Mouse (Mus musculus) forebrain, embryonic 15.5 days (tissue): ENCODE measurements around the gene Sys1. TPM values are rescaled to one million over a fixed set of nuclear protein-coding genes. Genes with fewer than 3 reads are reported as not detected.

Source experiments
- ATAC-seq: fragments of 200-750 bp; cut with Nextera tagmentation; replicated peaks from 2 replicates; pipeline ENCODE4 v1.8.0; 2017; ENCODE audit warnings: mild to moderate bottlenecking, moderate TSS enrichment, moderate library complexity
- H3K27ac ChIP-seq: fragments of 300-500 bp; sonication (generic); replicated peaks from 2 replicates; pipeline ENCODE4 v1.5.1; 2015; ENCODE audit warnings: mild to moderate bottlenecking, inconsistent platforms
- H3K27me3 ChIP-seq: fragments of 300-500 bp; sonication (generic); 2 replicates; pipeline ENCODE4 v1.6.1; 2015; ENCODE audit warnings: inconsistent platforms
- H3K36me3 ChIP-seq: fragments of 300-500 bp; sonication (generic); 2 replicates; pipeline ENCODE4 v1.6.1; 2015; ENCODE audit warnings: mild to moderate bottlenecking, inconsistent platforms
- H3K4me1 ChIP-seq: fragments of 300-500 bp; sonication (generic); 2 replicates; pipeline ENCODE4 v1.6.1; 2015; ENCODE audit warnings: inconsistent platforms
- H3K4me2 ChIP-seq: fragments of 300-500 bp; sonication (generic); replicated peaks from 2 replicates; pipeline ENCODE4 v1.6.1; 2015; ENCODE audit warnings: mild to moderate bottlenecking, inconsistent platforms
- H3K4me3 ChIP-seq: fragments of 300-500 bp; sonication (generic); 2 replicates; pipeline ENCODE4 v1.5.1; 2015; ENCODE audit warnings: mild to moderate bottlenecking, inconsistent platforms
- H3K9ac ChIP-seq: fragments of 300-500 bp; sonication (generic); replicated peaks from 2 replicates; pipeline ENCODE4 v1.6.1; 2015; ENCODE audit warnings: mild to moderate bottlenecking, inconsistent platforms
- H3K9me3 ChIP-seq: fragments of 300-500 bp; sonication (generic); 2 replicates; pipeline ENCODE4 v1.6.1; 2016; ENCODE audit warnings: inconsistent platforms
- WGBS: fragments of 180-500 bp; shearing (Covaris S2); methylation state at CpG from one replicate; pipeline ENCODE4 v1.1.7; 2015; ENCODE audit warnings: mixed read lengths; 5-methylcytosine and 5-hydroxymethylcytosine counted together
- polyA plus RNA-seq: library from polyadenylated mRNA; unstranded; fragments of >200 nt; fragmentation: Nextera tagmentation; extraction: Ambion mirVana; gene quantifications from 2 replicates; pipeline ENCODE4 v1.2.1, GENCODE M21; 2015

Gene Sys1
- 76.6 and 82.2 TPM in 2 replicates for polyA plus RNA-seq

DNA sequence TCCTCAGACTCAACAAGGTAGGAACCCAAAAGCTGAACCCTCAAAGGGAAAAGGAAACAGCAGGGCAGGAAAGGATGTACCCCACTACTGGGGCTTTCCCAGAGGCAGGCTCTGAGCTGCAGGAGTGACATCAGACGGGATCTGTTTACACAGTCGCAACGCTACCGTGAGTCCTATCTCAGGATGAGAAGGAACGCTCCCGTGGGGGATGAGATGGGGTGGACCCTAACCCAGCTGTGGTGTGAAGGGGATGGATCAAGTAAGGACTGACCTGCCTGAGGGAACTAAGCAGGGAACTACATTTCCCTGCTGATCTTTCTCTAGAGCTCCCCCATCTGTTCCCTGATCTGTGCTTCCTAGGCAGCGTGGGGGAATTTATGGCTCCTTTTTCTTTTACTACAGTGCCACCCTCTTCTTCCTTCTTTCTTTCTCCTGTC lies at the start of gene Sys1:
Gene Sys1 (plus strand): TSS at position 101 of the 437 bp plus-strand sequence.
- H3K9ac ChIP-seq: peak within 1 kb of the TSS; percentile 30; the same call in 1 of the 2 replicates
- H3K4me2 ChIP-seq: peak within 1 kb of the TSS; percentile 19; the same call in 1 of the 2 replicates
- ATAC-seq: no peak
- H3K27ac ChIP-seq: no peak within 1 kb of the TSS
- H3K36me3 ChIP-seq: no peaks in the 10 kb centered on the region
- WGBS: 3% methylated on average over 7 of the region's 7 CpGs
- no peaks in the 10 kb centered on the region for H3K27me3 ChIP-seq
- H3K4me3 ChIP-seq: no peak within 1 kb of the TSS
- H3K4me1 ChIP-seq: peaks cover 11% of the 10 kb centered on the region
- H3K9me3 ChIP-seq: no peaks in the 10 kb centered on the region

DNA sequence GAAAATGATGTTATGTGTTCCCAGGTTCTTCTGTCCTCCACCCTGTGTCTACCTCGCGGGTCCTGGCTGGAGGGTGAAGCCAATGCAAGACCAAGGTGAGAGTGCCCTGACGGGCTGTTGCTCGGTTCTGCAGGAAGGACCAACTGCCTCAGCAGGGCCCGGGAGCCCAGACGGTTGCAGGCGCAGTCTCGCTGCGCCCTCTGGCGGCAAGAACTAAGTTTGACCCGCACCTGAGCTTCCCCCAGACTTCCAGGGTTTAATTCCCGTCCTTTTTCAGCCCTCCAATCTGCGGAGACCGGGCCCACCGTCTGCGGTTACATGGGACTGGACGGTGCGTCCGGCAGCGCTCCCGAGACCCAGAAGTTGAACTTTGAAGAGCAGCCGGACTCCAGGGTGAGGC lies 49.1 kb upstream of the Sys1 start:
- Histone ChIP-seq H3K36me3 (no peaks in the 10 kb centered on the region), H3K27me3 (peaks cover 69% of the 10 kb centered on the region), H3K27ac (no peak overlapping the region), H3K4me3 (no peak overlapping the region), H3K4me1 (peaks cover 11% of the 10 kb centered on the region), H3K9me3 (no peaks in the 10 kb centered on the region), H3K4me2 (no peak overlapping the region), H3K9ac (no peak overlapping the region)
- ATAC-seq: no peak; the same call in 1 of the 2 replicates
- WGBS: under 1% methylated on average over 22 of the region's 22 CpGs

DNA sequence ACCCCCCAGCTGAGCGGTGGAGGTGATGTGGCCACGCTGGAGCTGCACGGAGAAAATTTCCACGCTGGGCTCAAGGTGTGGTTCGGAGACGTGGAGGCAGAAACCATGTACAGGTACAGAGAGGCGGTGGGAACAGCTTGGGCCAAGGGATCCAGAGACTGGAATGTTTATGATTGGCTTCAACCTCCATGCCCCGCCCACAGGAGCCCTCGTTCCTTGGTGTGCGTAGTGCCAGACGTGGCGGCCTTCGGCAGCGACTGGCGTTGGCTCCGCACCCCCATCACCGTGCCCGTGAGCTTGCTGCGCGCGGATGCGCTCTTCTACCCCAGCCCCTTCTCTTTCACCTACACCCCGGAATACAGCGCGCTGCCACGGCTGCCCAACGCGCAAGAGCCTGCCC lies 42.6 kb upstream of the Sys1 start:
- Histone ChIP-seq H3K9me3 (no peaks in the 10 kb centered on the region), H3K4me1 (peaks cover 3% of the 10 kb centered on the region; the same call in 1 of the 2 replicates), H3K9ac (no peak overlapping the region), H3K4me2 (peak overlapping the region; percentile 36), H3K4me3 (peak overlapping the region; percentile 14), H3K27ac (no peak overlapping the region), H3K27me3 (peaks cover 11% of the 10 kb centered on the region; the same call in 1 of the 2 replicates), H3K36me3 (no peaks in the 10 kb centered on the region)
- 16% methylated on average over 28 of the region's 28 CpGs for WGBS
- no peak for ATAC-seq

DNA sequence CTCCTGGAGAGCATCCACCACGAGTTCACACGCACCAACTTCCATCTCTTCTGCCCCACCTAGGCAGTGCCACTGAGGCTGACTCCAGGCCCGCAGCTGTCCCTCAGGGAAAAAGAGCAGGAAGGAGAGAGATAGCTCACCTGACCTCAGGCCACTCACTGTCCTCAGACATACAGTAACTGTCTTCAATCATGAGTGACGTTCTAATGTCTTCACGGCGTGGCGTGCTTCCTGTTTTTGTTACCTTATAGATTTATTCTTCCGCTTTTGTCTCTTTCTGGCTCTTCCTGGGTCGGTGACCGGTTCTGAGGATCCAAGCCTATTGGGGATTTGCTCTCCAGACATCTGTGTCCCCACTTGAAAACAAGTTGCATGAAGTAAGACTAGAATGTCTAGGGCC lies 42.2 kb upstream of the Sys1 start:
- no peak overlapping the region for H3K9ac ChIP-seq

DNA sequence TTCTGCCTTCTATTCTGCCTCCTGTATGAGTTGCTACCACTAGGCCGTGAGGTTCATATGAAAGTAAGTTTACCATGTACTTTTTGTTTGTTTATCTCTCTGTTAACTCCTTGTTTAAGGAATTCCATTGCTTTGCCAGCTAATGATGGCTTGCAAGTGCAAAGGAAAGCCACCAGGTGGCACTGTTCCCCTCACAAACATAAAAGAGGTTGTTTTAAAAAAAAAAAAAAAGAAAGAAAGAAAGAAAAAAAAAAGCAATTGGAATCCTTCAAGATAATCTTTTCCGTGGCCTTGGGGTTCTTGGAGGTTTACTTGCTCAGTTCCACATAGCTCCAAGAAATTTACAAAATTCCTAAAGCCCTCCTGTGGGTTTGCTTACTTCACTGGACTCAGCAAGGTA lies 39.6 kb upstream of the Sys1 start:
- peaks cover 4% of the 10 kb centered on the region; the same call in 1 of the 2 replicates for H3K27me3 ChIP-seq
- peaks cover 3% of the 10 kb centered on the region; the same call in 1 of the 2 replicates for H3K4me1 ChIP-seq
- H3K9me3 ChIP-seq: no peaks in the 10 kb centered on the region
- H3K4me2 ChIP-seq: no peak overlapping the region
- no peak for ATAC-seq
- 2% methylated on average over 2 of the region's 2 CpGs for WGBS
- no peak overlapping the region for H3K9ac ChIP-seq
- H3K36me3 ChIP-seq: no peaks in the 10 kb centered on the region
- no peak overlapping the region for H3K27ac ChIP-seq
- no peak overlapping the region for H3K4me3 ChIP-seq

More for the DNA sequence above, 42.2 kb upstream of the Sys1 start:
- Histone ChIP-seq H3K4me1 (peaks cover 3% of the 10 kb centered on the region; the same call in 1 of the 2 replicates), H3K36me3 (no peaks in the 10 kb centered on the region), H3K4me2 (peak overlapping the region; percentile 36), H3K27ac (no peak overlapping the region), H3K4me3 (peak overlapping the region; percentile 14), H3K27me3 (peaks cover 7% of the 10 kb centered on the region; the same call in 1 of the 2 replicates), H3K9me3 (no peaks in the 10 kb centered on the region)
- WGBS: 73% methylated on average over 10 of the region's 10 CpGs
- no peak for ATAC-seq

DNA sequence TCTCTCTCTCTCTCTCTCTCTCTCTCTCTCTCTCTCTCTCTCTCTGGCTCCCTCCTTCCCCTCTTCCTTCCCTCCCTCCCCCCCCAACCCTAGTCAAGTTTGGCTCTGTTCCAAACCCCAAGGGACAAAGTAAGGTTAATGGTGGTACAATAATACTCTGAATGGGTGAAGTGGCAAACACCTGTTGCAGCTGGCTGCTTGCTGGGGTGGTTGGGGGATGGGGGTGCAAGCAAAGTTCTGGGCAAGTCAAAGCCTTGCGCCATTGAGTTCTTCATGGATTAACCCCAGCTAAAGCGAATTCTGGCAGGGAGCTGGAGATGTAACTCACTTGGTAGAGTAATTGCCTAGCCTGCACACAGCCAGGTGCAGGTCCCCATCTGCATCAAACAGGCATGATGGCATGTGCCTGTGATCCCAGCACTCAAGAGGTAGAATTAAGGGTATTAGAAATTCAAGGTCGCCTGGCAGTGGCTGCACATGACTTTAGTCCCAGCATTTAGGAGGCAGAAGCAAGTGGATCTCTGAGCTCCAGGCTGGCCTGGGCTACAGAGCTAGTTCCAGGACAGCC lies 38.4 kb upstream of the Sys1 start:
- 29% methylated on average over 3 of the region's 3 CpGs for WGBS
- Histone ChIP-seq H3K27me3 (peaks cover 4% of the 10 kb centered on the region; the same call in 1 of the 2 replicates), H3K4me3 (no peak overlapping the region), H3K9me3 (no peaks in the 10 kb centered on the region), H3K36me3 (no peaks in the 10 kb centered on the region), H3K4me1 (peaks cover 3% of the 10 kb centered on the region; the same call in 1 of the 2 replicates), H3K27ac (no peak overlapping the region), H3K4me2 (no peak overlapping the region), H3K9ac (no peak overlapping the region)
- no peak for ATAC-seq

DNA sequence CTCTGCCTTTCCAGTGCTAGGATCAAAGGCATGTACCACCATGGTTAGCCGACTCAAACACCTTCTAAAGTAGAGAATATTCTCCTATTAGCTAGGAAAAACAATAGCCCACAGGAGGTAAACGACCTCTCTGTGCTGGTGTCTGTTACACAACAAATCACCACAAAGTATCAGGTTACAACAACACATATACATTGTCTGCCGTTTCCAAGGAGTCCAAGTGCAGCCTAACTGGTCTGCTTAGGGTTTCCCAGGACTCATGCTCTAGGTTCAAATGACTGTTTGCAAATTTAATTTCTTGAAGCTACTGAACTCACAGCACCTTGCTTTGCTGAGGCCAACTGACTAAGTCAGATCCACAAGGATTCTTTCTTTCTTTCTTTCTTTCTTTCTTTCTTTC lies 37.3 kb upstream of the Sys1 start:
- WGBS: 2% methylated on average over 3 of the region's 3 CpGs
- no peak overlapping the region for H3K9ac ChIP-seq
- no peak overlapping the region for H3K4me2 ChIP-seq
- H3K4me1 ChIP-seq: no peaks in the 10 kb centered on the region
- H3K4me3 ChIP-seq: no peak overlapping the region
- no peaks in the 10 kb centered on the region for H3K9me3 ChIP-seq
- H3K27me3 ChIP-seq: peaks cover under 1% of the 10 kb centered on the region; the same call in 1 of the 2 replicates
- ATAC-seq: no peak
- H3K27ac ChIP-seq: no peak overlapping the region
- H3K36me3 ChIP-seq: no peaks in the 10 kb centered on the region

DNA sequence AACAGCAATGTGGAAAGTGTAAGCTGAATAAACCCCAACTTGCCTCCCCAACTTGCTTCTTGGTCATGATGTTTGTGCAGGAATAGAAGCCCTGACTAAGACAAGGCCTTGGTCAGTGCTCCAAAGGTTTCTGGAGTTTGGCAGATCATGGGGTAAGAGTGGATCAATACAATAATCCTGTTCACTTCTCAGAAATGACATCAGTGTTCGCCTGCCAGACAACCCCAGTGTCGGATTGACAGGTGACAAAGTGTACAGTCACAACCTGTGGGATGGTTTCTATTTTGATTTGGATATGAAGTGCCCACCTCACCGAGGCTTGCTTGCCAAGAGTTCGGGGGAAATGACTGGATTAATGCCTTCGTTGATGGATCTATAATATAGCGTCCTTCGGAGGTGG lies 35.5 kb upstream of the Sys1 start:
- no peak overlapping the region for H3K4me3 ChIP-seq
- H3K4me1 ChIP-seq: no peaks in the 10 kb centered on the region
- no peak overlapping the region for H3K9ac ChIP-seq
- no peak for ATAC-seq
- no peak overlapping the region for H3K27ac ChIP-seq
- H3K9me3 ChIP-seq: no peaks in the 10 kb centered on the region
- H3K4me2 ChIP-seq: no peak overlapping the region
- no peaks in the 10 kb centered on the region for H3K27me3 ChIP-seq
- 92% methylated on average over 7 of the region's 7 CpGs for WGBS
- H3K36me3 ChIP-seq: no peaks in the 10 kb centered on the region

DNA sequence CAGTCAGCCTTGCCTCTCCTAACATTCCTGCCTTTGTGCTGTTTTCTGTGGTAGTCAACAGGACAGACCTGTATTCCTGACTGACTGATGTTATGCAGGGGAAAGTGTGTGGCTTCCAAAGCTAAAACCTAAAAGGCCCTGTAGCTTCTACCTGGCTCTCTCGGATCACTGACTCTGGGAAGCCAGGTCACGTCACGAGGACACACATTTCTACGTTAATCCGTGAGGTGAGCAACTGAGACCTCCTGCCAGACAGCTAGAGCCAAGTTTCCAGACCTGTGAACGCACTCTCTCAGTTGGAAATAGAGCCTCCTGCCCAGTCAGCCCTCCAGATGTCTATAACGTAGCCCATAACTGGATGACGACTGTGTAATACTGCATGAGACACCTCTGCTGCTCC lies 34.8 kb upstream of the Sys1 start:
- WGBS: 89% methylated on average over 8 of the region's 8 CpGs
- H3K36me3 ChIP-seq: no peaks in the 10 kb centered on the region
- H3K27ac ChIP-seq: no peak overlapping the region
- H3K4me3 ChIP-seq: no peak overlapping the region
- no peaks in the 10 kb centered on the region for H3K9me3 ChIP-seq
- no peak for ATAC-seq
- H3K27me3 ChIP-seq: no peaks in the 10 kb centered on the region
- no peaks in the 10 kb centered on the region for H3K4me1 ChIP-seq
- H3K9ac ChIP-seq: no peak overlapping the region
- H3K4me2 ChIP-seq: no peak overlapping the region

DNA sequence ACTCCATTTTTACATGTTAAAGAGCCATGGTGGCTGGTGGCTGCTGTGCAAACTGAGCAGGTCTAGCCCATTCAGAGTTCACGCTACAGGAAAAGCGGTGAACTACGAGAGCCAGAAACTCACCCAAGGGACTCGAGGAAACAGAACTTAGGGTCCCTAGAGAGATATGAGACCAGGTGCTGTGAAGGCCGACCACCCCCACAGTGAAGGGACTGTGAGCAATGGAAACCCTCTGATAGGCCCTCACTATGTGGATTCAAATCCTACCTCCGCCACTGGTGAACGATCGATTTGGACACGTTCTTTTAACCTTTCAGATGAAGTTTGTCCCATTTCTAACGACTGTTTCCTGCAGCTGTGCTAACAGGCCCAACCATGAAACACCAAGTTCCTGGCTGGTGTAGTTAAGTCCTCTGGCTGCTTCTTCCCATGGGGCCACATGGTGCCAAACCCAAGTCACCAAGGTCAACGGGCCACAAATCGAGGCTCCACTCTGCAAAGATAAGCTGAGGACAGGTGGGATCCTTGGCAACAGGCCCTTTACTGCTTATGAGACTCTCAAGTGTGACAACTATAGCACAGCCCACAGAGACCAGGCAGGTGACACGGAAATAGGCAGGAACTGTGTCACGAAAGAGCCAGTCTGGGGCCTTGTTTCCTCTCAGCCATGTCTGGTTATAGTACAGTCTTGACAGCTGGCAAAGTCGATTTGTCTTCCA lies 33.9 kb upstream of the Sys1 start:
- ATAC-seq: no peak
- no peak overlapping the region for H3K27ac ChIP-seq
- H3K9ac ChIP-seq: no peak overlapping the region
- no peaks in the 10 kb centered on the region for H3K4me1 ChIP-seq
- H3K36me3 ChIP-seq: no peaks in the 10 kb centered on the region
- H3K9me3 ChIP-seq: no peaks in the 10 kb centered on the region
- H3K27me3 ChIP-seq: no peaks in the 10 kb centered on the region
- H3K4me3 ChIP-seq: no peak overlapping the region
- H3K4me2 ChIP-seq: no peak overlapping the region
- WGBS: 92% methylated on average over 15 of the region's 15 CpGs

DNA sequence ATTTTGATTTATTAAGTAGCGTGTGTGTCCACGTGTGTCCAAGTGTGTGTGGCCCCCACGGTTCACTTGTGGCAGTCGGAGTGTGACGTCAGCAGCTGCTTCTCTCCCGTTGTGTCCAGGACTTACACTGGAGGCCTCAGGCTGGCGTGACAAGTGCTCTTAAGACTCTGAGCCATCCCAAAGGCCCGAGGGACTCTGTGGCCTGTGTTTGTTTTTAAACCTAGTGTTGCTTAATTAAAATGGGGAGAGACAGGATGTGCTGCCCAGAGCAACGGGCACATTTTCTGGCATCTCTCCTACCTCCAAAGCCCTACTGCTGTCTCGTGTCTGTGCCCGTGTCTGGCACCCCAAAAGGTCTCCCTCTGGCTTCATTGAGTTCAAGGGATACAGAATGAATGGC lies 33.3 kb upstream of the Sys1 start:
- Histone ChIP-seq H3K4me1 (no peaks in the 10 kb centered on the region), H3K36me3 (no peaks in the 10 kb centered on the region), H3K27me3 (no peaks in the 10 kb centered on the region), H3K27ac (no peak overlapping the region), H3K9ac (no peak overlapping the region), H3K4me2 (no peak overlapping the region), H3K4me3 (no peak overlapping the region), H3K9me3 (no peaks in the 10 kb centered on the region)
- no peak for ATAC-seq
- 91% methylated on average over 11 of the region's 11 CpGs for WGBS

DNA sequence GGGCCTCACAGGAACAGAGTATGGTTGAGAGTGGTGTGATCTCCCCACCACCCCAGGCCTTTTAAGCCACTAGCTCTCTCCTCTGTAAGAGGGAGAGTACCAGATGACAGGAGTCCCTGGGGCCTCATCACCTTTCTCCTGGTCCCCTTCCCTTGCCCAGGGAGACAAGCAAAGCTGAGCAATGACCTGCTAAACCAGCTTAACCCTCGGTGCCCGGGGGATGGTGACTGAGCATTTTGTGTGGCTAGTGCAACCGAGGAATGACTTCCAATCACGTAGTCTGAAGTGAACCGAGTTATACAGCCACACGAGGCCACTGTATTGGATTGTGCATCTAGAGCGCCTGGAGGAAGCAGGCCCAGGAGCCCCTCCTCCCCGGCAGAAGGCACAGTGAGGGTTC lies 32.4 kb upstream of the Sys1 start:
- no peak overlapping the region for H3K4me2 ChIP-seq
- no peak overlapping the region for H3K9ac ChIP-seq
- no peaks in the 10 kb centered on the region for H3K27me3 ChIP-seq
- no peak overlapping the region for H3K4me3 ChIP-seq
- H3K9me3 ChIP-seq: no peaks in the 10 kb centered on the region
- H3K27ac ChIP-seq: no peak overlapping the region
- no peaks in the 10 kb centered on the region for H3K4me1 ChIP-seq
- H3K36me3 ChIP-seq: no peaks in the 10 kb centered on the region
- ATAC-seq: no peak
- WGBS: 88% methylated on average over 8 of the region's 8 CpGs
